Mouse (Mus musculus) embryonic fibroblast, embryonic 13.5 days (primary cell): ENCODE results near the gene Gm4131.

Source experiments
- CTCF ChIP-seq: IDR thresholded peaks from 2 replicates; pipeline ENCODE4 v1.5.1; 2011; ENCODE audit warnings: mild to moderate bottlenecking, control low read depth, low read length, moderate library complexity, borderline replicate concordance; ENCODE audit not compliant: insufficient read depth
- POLR2A ChIP-seq: IDR thresholded peaks from 2 replicates; pipeline ENCODE4 v1.6.1; 2011; ENCODE audit warnings: low read depth, mild to moderate bottlenecking, control low read depth, low read length, moderate library complexity

GRCm38 (mm10) chr14:62492196-62492850, 74.4 kb downstream of the Gm4131 start:
- TF ChIP-seq CTCF (peak; percentile 99), POLR2A (no peak)
